Mouse (Mus musculus) MEL (cell line): ENCODE results near the gene Slc12a4. TPM values are rescaled to one million over a fixed set of nuclear protein-coding genes. Genes with fewer than 3 reads are reported as not detected.
A peak's percentile ranks its signal among the peaks of the same experiment; 100 is the strongest.
"Not testable (repeated sequence)": the region's sequence is repeated elsewhere in the genome, so short reads cannot be mapped to it uniquely, and the experiment has no call there.

Experiments used
- DNase-seq: peaks from one replicate; pipeline ENCODE4 v3.0.0; 2011; ENCODE audit warnings: low read depth, low spot score
- H3K27ac ChIP-seq: 2 replicates; pipeline ENCODE4 v1.5.1; 2012; ENCODE audit warnings: low read depth, mild to moderate bottlenecking, control low read depth, low read length, moderate library complexity; ENCODE audit not compliant: control insufficient read depth
- H3K27me3 ChIP-seq, 2 experiments: fragments of 150-350 bp in 1 of 2; sonication (generic) in 1 of 2; 2 replicates each; pipeline ENCODE4 v1.6.1; 2012; ENCODE audit warnings: low read length in 2 of 2, mild to moderate bottlenecking in 2 of 2, improper control_type of control experiment in 1 of 2, moderate library complexity in 1 of 2; ENCODE audit not compliant: insufficient read depth in 2 of 2, control insufficient read depth in 1 of 2
- H3K36me3 ChIP-seq, 2 experiments: 2 replicates each; pipeline ENCODE4 v1.6.1; 2012 to 2014; ENCODE audit warnings: low read length in 2 of 2, improper control_type of control experiment in 1 of 2, inconsistent platforms in 1 of 2, mild to moderate bottlenecking in 1 of 2; ENCODE audit not compliant: insufficient read depth in 2 of 2, control insufficient read depth in 1 of 2
- H3K4me1 ChIP-seq, 2 experiments: fragments of 150-350 bp in 1 of 2; sonication (generic) in 1 of 2; 2 replicates each; pipeline ENCODE4 v1.6.1; 2012; ENCODE audit warnings: low read length in 2 of 2, improper control_type of control experiment in 1 of 2, mild to moderate bottlenecking in 1 of 2; ENCODE audit not compliant: insufficient read depth in 2 of 2, control insufficient read depth in 1 of 2
- H3K4me3 ChIP-seq, 2 experiments: fragments of 150-350 bp in 1 of 2; sonication (generic) in 1 of 2; 2 replicates each; pipeline ENCODE4 v1.5.1; 2012; ENCODE audit warnings: low read depth in 2 of 2, low read length in 2 of 2, mild to moderate bottlenecking in 2 of 2, moderate library complexity in 2 of 2, control low read depth in 1 of 2, improper control_type of control experiment in 1 of 2; ENCODE audit not compliant: control insufficient read depth in 1 of 2, insufficient read depth in 1 of 2
- H3K79me2 ChIP-seq: 2 replicates; pipeline ENCODE4 v1.6.1; 2012; ENCODE audit warnings: mild to moderate bottlenecking, low read length, moderate library complexity; ENCODE audit not compliant: control insufficient read depth, poor library complexity, insufficient read depth
- H3K9ac ChIP-seq: 2 replicates; pipeline ENCODE4 v1.6.1; 2012; ENCODE audit warnings: low read depth, mild to moderate bottlenecking, control low read depth, low read length, moderate library complexity; ENCODE audit not compliant: control insufficient read depth, poor library complexity, severe bottlenecking
- H3K9me3 ChIP-seq: fragments of 150-350 bp; sonication (generic); replicated peaks from 2 replicates; pipeline ENCODE4 v1.6.1; 2012; ENCODE audit warnings: mild to moderate bottlenecking, low read length, improper control_type of control experiment, moderate library complexity; ENCODE audit not compliant: insufficient read depth
- CHD2 ChIP-seq: IDR thresholded peaks from 2 replicates; pipeline ENCODE4 v1.6.1; 2011; ENCODE audit warnings: low read length, improper control_type of control experiment
- ELF1 ChIP-seq: IDR thresholded peaks from 2 replicates; pipeline ENCODE4 v1.6.1; 2014; ENCODE audit warnings: low read depth, mild to moderate bottlenecking, inconsistent platforms, low read length, improper control_type of control experiment, moderate library complexity
- GABPA ChIP-seq: IDR thresholded peaks from 2 replicates; pipeline ENCODE4 v1.6.1; 2012; ENCODE audit warnings: low read depth, mild to moderate bottlenecking, inconsistent platforms, low read length, improper control_type of control experiment, moderate library complexity
- HCFC1 ChIP-seq: IDR thresholded peaks from 2 replicates; pipeline ENCODE4 v1.6.1; 2012; ENCODE audit warnings: low read depth, mild to moderate bottlenecking, inconsistent platforms, low read length, improper control_type of control experiment, moderate library complexity
- JUND ChIP-seq: IDR thresholded peaks from 2 replicates; pipeline ENCODE4 v1.6.1; 2011; ENCODE audit warnings: low read depth, mild to moderate bottlenecking, improper control_type of control experiment, low read length
- NRF1 ChIP-seq: IDR thresholded peaks from 2 replicates; pipeline ENCODE4 v1.6.1; 2014; ENCODE audit warnings: low read depth, mild to moderate bottlenecking, inconsistent platforms, low read length, improper control_type of control experiment, moderate library complexity; ENCODE audit not compliant: poor library complexity, insufficient read depth, severe bottlenecking
- POLR2A ChIP-seq, 2 experiments: IDR thresholded peaks; 2 replicates each; pipeline ENCODE4 v1.6.1; 2011 to 2012; ENCODE audit warnings: low read length in 2 of 2, mild to moderate bottlenecking in 2 of 2, control low read depth in 1 of 2, improper control_type of control experiment in 1 of 2, low read depth in 1 of 2, moderate library complexity in 1 of 2; ENCODE audit not compliant: control insufficient read depth in 1 of 2, insufficient read depth in 1 of 2, poor library complexity in 1 of 2
- POLR2AphosphoS5 ChIP-seq: IDR thresholded peaks from 2 replicates; pipeline ENCODE4 v1.6.1; 2012; ENCODE audit warnings: low read depth, borderline replicate concordance, mild to moderate bottlenecking, inconsistent platforms, low read length, moderate library complexity, mixed read lengths
- SIN3A ChIP-seq: IDR thresholded peaks from 2 replicates; pipeline ENCODE4 v1.6.1; 2012; ENCODE audit warnings: low read length, improper control_type of control experiment, inconsistent platforms
- TBP ChIP-seq: IDR thresholded peaks from 2 replicates; pipeline ENCODE4 v1.8.0; 2011; ENCODE audit warnings: low read depth, low read length, improper control_type of control experiment
- TCF12 ChIP-seq: IDR thresholded peaks from 2 replicates; pipeline ENCODE4 v1.6.1; 2014; ENCODE audit warnings: low read depth, mild to moderate bottlenecking, inconsistent platforms, low read length, improper control_type of control experiment, moderate library complexity
- ZMIZ1 ChIP-seq: IDR thresholded peaks from 2 replicates; pipeline ENCODE4 v1.6.1; 2012; ENCODE audit warnings: low read depth, mild to moderate bottlenecking, inconsistent platforms, low read length, improper control_type of control experiment, moderate library complexity
- polyA plus RNA-seq, 2 experiments: library from polyadenylated mRNA; stranded (reverse) in 1 of 2; unstranded in 1 of 2; fragments of >175 nt in 1 of 2; fragments of >200 nt in 1 of 2; gene quantifications; 2 replicates each; pipeline versions ENCODE4 v1.2.1 to v1.2.4; 2012; ENCODE audit warnings: low replicate concordance in 2 of 2, low read depth in 1 of 2; ENCODE audit not compliant: insufficient read length in 2 of 2, insufficient read depth in 1 of 2, missing spikeins in 1 of 2
- total RNA-seq: library from RNA; depleted of rRNA; stranded (reverse); fragments of 300-350 nt; gene quantifications from 2 replicates; pipeline ENCODE4 v1.2.3, GENCODE M21; 2012

The Slc12a4 gene
- total and polyA plus RNA-seq, 3 experiments, result 25.6 to 32.3 TPM; not detected in 1

- TF ChIP-seq GABPA (no peak), SIN3A (0 out of 2 replicates have a peak, but pooled peaks have one; percentile 29), CHD2 (no peak), ZMIZ1 (no peak), ELF1 (peak; percentile 89), HCFC1 (peak; percentile 56; the same call in 1 of the 2 replicates), POLR2A (IDR thresholded peaks at IDR 0.05; ENCODE audit: control insufficient read depth in 1 of 2, insufficient read depth in 1 of 2, low read depth in 1 of 2, low read length in 2 of 2, poor library complexity in 1 of 2) (no peak), JUND (no peak), TCF12 (no peak)
- TF ChIP-seq, all 39 proteins: peak for 10
Measured at GRCm38 (mm10) chr8:105990856-105991387, 25.0 kb upstream of the Slc12a4 start, which contains the start of gene Dus2 (continued).

- Histone ChIP-seq H3K9me3 (no peaks in the 10 kb centered on the region), H3K79me2 (no peaks in the 10 kb centered on the region), H3K4me3 (no peak overlapping the region), H3K27ac (no peak overlapping the region), H3K27me3 (no peaks in the 10 kb centered on the region), H3K9ac (no peak overlapping the region), H3K4me1 (peaks cover 0 to 5% of the 10 kb centered on the region in 2 experiments; a peak in 1 of 4 replicates), H3K36me3 (no peaks in the 10 kb centered on the region)
- DNase-seq, result no peak
- no peak for TF ChIP-seq TBP
- no peak for TF ChIP-seq JUND
- TF ChIP-seq POLR2AphosphoS5, result no peak
- TF ChIP-seq TCF12, result no peak
Measured at GRCm38 (mm10) chr8:105988546-105988945, 22.6 kb upstream of the Slc12a4 start.

GRCm38 (mm10) chr8:105983406-105983805 is 17.5 kb upstream of the Slc12a4 start:
- H3K27ac ChIP-seq, result peak overlapping the region; percentile 27
- peak overlapping the region; percentile 59 for H3K9ac ChIP-seq
- peak; percentile 62 for TF ChIP-seq NRF1
- 0 out of 4 replicates have a peak, but pooled peaks of 1 of the 2 experiments have one; percentile 30 for TF ChIP-seq POLR2A (IDR thresholded peaks at IDR 0.05; ENCODE audit: control insufficient read depth in 1 of 2, insufficient read depth in 1 of 2, low read depth in 1 of 2, low read length in 2 of 2, poor library complexity in 1 of 2)
- peak; percentile 78 for DNase-seq
- H3K36me3 ChIP-seq, H3K79me2 ChIP-seq, H3K9me3 ChIP-seq, H3K27me3 ChIP-seq: not testable (repeated sequence)
- H3K4me1 ChIP-seq, result peaks cover 3 to 10% of the 10 kb centered on the region in 2 experiments; a peak in 3 of 4 replicates
- peak overlapping the region; percentile 18 to 30 for H3K4me3 ChIP-seq
